Mouse (Mus musculus) megakaryocyte, adult 5-6 weeks (primary cell): ENCODE data around the gene Col7a1. TPM values are rescaled to one million over a fixed set of nuclear protein-coding genes. Genes with fewer than 3 reads are reported as not detected.

Experiments
- ATAC-seq: 2 replicates; pipeline ENCODE4 v1.8.0; 2016; ENCODE audit warnings: mild to moderate bottlenecking, inconsistent platforms; ENCODE audit not compliant: poor library complexity, severe bottlenecking
- total RNA-seq, 2 experiments: library from RNA; stranded (forward) in 1 of 2; stranded (reverse) in 1 of 2; fragments of 153-499, 151-499 nt in 1 of 2; fragments of 221-1000, 200-1000 nt in 1 of 2; gene quantifications; 2 replicates each; pipeline versions ENCODE4 v1.2.3 to v1.2.4; 2015 to 2017

The Col7a1 gene
- total RNA-seq, 2 experiments from 2014 or later = 0.20 to 1.1 TPM

DNA sequence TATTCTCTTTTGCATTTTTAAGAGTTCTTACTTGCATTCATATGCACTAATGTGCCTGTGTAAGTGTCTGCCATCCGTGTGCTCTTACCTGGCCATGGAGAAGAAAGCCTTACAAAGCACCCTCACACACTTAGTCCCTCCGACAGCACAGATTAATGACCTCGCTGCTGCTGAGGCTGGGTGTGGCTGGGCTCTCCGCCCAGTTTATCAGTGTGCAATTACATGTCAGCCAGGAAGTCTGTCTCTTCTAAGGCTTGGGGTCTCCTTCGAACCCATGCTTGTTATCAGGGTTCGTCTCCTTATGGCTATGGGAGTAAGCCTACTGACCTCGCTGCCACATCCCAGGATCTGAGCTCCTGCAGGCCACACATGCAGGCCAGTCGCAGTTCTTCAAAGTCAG lies 62.0 kb downstream of the Col7a1 start:
- ATAC-seq = no peak

DNA sequence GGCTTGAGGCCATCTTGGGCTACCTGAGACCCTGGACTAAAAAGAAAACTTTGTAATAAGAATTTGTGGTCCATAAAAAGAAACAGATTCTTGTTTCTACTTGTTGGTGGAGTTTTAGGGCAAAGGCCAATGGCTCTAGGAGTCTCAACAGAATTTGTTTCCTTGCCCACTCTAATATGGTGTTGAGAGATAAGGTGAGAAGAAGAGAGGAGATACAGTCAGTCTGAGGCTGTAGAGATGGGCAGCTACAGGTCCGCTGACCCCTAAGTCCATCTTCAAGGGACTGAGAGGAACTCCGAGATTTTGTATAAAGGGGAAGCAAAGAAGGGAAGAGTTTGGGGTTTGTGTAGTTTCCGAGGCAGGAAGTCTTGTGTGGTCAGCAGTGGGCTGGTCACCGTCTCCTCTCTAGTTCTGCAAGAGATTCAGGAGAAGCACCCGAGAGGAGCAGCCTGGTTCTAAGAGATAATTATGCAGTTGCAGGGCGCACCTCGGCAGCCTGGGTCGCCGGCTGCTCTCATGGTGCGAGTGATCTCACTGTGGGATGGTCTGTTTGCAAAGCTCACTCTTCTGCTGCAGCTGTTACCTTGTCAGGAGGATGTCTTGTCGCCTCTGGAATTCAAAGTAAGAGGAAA lies 63.7 kb downstream of the Col7a1 start:
- ATAC-seq = peak; percentile 79

DNA sequence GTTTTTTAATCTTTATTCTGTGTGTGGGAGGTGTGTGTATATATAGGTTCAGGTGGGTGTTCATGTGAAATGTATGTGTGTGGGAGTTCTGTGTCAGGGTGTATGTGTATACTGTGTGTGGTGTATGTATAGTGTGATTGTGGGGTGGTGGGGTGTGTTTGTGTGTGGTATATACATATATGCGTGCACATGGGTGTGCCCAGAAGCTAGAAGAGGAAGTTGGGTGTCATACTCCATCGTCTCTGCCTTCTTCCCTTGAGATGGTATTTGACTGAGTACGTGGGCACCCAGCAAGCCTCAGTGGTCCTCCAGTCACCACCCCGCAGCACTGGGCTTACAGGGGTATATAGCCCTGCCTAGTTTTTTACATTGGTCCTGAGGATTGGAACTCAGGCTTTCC lies 68.0 kb downstream of the Col7a1 start:
- peak; percentile 77 for ATAC-seq

DNA sequence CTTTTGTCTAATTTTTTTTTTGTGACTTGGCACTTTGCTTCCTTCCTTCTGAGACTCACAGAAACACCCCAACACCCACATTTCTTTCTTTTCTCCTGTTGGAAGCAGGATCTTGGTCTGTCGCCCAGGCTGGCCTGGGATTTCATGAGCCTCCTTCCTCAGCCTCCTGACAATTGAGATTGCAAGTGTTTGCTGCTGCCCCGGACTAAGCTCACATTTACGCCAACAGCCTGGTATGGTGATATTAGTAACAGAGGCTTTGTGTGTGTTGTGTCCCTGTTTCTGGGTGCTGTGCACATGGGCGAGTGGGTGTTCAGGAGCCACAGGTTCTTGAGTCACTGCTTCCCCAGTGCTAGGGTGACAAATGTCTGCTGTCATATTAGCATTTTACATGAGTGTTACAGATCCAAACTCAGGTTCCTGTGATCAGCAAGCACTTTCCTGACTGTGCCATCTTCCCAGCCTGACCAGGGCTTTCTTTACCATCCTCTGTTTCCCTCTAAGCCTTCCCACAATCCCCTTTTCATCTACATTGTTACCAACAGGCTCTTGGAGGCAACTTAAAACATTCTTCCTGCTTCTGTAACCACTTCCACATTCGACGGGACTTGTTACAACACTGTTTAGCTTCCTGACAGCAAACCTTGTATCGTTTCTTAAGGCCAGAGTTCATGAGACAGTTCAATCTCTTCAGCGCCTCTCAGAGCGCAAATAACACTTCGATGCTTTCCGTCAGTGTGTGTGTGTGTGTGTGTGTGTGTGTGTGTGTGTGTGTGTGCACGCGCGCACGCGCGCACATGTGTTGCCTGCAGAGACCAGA lies 69.7 kb downstream of the Col7a1 start:
- ATAC-seq = peak; percentile 84

DNA sequence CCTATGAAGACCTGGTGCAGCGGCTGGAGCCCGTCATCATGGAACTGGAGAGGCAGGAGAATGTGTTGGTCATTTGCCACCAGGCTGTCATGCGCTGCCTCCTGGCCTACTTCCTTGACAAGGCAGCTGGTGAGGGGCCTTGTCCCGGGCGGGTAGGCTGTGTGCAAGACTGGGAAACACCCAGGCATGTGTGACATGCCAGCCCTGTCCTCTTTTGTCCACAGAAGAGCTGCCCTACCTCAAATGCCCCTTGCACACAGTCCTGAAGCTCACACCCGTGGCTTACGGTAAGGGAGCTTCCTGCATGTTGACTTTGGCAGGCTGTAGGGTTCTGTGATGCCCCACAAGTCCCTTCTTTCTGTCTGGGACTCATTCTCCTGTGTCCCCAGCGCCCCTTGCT lies 74.1 kb downstream of the Col7a1 start:
- no peak for ATAC-seq

DNA sequence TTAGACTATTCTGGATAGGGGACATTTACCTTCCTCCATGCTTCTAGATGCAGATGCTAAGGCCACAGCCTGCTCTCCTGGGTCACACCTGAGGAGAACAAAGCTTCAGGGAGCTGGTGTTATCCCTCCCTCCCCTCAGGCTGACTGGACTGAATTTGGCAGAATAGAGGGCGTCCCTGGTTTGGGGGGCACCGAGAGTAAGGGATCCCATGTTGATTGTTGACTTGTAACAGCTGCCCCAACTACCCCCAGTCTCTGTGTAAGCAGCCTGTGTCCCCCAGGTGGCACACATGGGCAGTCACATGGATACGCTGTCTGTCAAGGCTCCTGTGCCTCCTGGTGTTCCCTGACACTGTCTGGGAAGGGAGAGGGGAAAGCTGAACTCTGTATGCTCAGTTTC lies 75.0 kb downstream of the Col7a1 start:
- no peak for ATAC-seq

DNA sequence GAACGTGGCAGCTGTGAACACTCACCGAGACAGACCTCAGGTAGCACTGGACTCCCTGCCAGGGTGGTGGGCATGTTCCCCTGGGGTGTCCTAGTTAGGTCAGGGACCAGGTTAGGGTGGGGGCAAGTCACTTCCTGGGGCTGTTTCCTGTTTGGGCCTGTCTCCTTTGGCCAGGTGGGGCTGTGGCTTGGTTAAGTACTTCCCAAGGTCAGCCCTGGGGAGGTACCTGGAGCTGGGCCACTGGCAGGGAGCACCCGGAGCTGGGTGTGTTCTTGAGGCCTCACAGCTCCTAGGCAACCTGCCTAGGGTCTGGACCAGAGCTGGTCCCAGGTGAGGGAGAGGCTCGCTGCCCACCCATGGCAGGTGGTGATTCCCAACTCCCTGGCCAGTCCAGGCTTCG lies 75.5 kb downstream of the Col7a1 start:
- ATAC-seq = no peak

DNA sequence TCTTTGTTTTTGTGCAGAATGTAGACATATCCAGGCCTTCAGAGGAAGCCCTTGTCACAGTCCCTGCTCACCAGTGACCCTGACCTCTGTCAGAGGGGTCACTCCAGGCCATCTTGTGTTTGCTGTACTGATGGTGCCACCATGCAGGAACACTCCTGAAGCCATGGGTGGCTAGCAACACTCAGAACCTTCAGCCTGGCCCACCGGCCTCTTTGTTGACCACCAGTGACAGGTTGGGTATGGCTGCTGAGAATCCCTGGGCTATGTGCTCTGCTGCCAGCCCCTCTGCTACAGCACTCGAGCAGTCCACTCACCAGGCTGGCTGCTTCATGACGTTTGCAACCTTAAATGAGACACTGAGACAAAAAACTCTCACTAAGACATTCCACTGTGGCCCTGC lies 76.9 kb downstream of the Col7a1 start:
- no peak for ATAC-seq

DNA sequence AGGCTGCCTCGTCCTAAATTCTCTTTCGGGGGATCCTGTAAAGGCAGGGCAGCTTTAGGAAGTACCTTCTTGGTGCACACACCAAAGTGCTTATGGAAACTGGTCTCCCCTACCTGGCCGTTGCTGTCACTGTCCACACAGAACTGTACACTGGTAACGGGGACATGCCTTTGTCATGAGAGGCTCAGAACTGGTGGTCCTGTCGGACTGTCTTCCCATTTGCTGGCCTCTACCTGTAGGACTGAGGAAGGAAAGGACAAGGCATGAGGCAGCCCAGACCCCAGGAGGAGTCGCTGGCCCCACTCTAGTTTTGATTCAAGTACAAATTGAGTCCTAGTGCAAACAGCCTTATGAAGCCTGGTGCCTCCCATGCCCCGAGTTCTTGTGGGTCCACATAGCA lies 77.6 kb downstream of the Col7a1 start:
- ATAC-seq = no peak

DNA sequence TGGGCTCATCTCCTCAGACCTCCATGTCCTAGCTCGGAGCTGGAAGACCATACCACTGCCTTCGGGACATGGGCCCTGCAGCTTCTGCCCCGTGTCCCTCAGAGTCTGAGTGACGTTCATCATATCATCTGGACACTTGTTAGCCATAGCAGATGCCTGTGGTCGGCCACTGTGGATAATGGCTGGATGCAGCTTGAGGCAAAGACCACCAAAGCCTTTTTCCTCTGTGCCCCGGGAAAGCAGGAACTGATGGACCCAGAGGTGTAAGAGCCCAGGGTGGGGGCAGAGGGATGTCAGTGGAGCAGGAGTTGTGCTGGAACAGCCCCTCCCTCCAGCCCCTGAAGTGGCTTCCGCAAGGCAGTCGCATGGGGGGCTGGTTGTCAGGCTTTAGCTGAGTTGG lies 78.3 kb downstream of the Col7a1 start:
- no peak for ATAC-seq

DNA sequence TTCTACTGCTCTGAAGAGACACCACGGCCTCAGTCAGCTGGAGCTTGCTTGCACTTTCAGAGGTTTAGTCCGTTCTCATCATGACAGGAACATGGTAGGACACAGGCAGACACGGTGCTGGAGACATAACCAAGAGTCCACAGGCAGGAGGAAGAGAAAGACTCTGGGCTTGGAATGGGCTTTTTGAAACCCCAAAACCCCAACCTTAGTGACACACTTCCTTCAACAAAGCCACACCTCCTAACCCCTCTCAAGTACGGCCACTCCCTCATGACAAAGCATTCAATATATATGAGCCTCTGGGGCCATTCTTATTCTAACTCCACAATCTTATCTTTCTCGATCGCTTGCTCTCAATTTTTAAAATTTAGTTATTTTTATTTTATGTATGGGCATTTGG lies 79.0 kb downstream of the Col7a1 start:
- peak; percentile 92 for ATAC-seq

Other genes starting within 250 kb of the Col7a1 start
- 10.6 and 15.8 TPM in 2 replicates for gene Ip6k2, start 169.8 kb upstream of the Col7a1 start, total RNA-seq (2015)
- gene Ip6k2, start 169.8 kb upstream of the Col7a1 start, total RNA-seq (2017) = 30.6 and 35.4 TPM in 2 replicates
- 13.9 and 19.3 TPM in 2 replicates for gene Nckipsd, start 145.2 kb upstream of the Col7a1 start, total RNA-seq (2015)
- 11.5 and 14.8 TPM in 2 replicates for gene Nckipsd, start 145.2 kb upstream of the Col7a1 start, total RNA-seq (2017)
- 3.9 and 5.7 TPM in 2 replicates for gene Celsr3, start 127.3 kb upstream of the Col7a1 start, total RNA-seq (2015)
- 2.4 and 3.3 TPM in 2 replicates for gene Celsr3, start 127.3 kb upstream of the Col7a1 start, total RNA-seq (2017)
- 10.0 and 14.2 TPM in 2 replicates for gene Slc26a6, start 100.3 kb upstream of the Col7a1 start, total RNA-seq (2015)
- gene Slc26a6, start 100.3 kb upstream of the Col7a1 start, total RNA-seq (2017) = 2.7 and 4.5 TPM in 2 replicates
- gene Tmem89, start 39.0 kb upstream of the Col7a1 start, total RNA-seq (2015) = 1.2 TPM in 1 of 2 replicates, not detected in the other
- 0.28 TPM in 1 of 2 replicates, not detected in the other for gene Tmem89, start 39.0 kb upstream of the Col7a1 start, total RNA-seq (2017)
- 81.6 and 86.0 TPM in 2 replicates for gene Uqcrc1, start 17.0 kb upstream of the Col7a1 start, total RNA-seq (2015)
- gene Uqcrc1, start 17.0 kb upstream of the Col7a1 start, total RNA-seq (2017) = 155 and 187 TPM in 2 replicates
- gene Ucn2, start 32.4 kb downstream of the Col7a1 start, total RNA-seq (2015) = not detected in 2 replicates
- not detected in 2 replicates for gene Ucn2, start 32.4 kb downstream of the Col7a1 start, total RNA-seq (2017)
- gene Pfkfb4, start 38.2 kb downstream of the Col7a1 start, total RNA-seq (2015) = 19.3 and 22.4 TPM in 2 replicates
- gene Pfkfb4, start 38.2 kb downstream of the Col7a1 start, total RNA-seq (2017) = 53.1 and 64.9 TPM in 2 replicates
- 119 and 176 TPM in 2 replicates for gene Shisa5, start 85.0 kb downstream of the Col7a1 start, total RNA-seq (2015)
- gene Shisa5, start 85.0 kb downstream of the Col7a1 start, total RNA-seq (2017) = 453 and 632 TPM in 2 replicates
- 119 and 124 TPM in 2 replicates for gene Trex1, start 106.1 kb downstream of the Col7a1 start, total RNA-seq (2015)
- gene Trex1, start 106.1 kb downstream of the Col7a1 start, total RNA-seq (2017) = 68.7 and 87.5 TPM in 2 replicates
- gene Atrip, start 120.5 kb downstream of the Col7a1 start, total RNA-seq (2015) = 7.2 and 9.5 TPM in 2 replicates
- gene Atrip, start 120.5 kb downstream of the Col7a1 start, total RNA-seq (2017) = 9.7 and 10.2 TPM in 2 replicates
- 4.7 and 6.0 TPM in 2 replicates for gene Ccdc51, start 128.9 kb downstream of the Col7a1 start, total RNA-seq (2015)
- 6.7 and 11.0 TPM in 2 replicates for gene Ccdc51, start 128.9 kb downstream of the Col7a1 start, total RNA-seq (2017)
- 367 and 406 TPM in 2 replicates for gene Tma7, start 129.0 kb downstream of the Col7a1 start, total RNA-seq (2015)
- gene Tma7, start 129.0 kb downstream of the Col7a1 start, total RNA-seq (2017) = 109 and 136 TPM in 2 replicates
- gene Plxnb1, start 141.8 kb downstream of the Col7a1 start, total RNA-seq (2015) = 0.11 TPM in 1 of 2 replicates, not detected in the other
- gene Plxnb1, start 141.8 kb downstream of the Col7a1 start, total RNA-seq (2017) = 0.04 TPM in 1 of 2 replicates, not detected in the other
- gene Fbxw21, start 208.5 kb downstream of the Col7a1 start, total RNA-seq (2015) = not detected in 2 replicates
- not detected in 2 replicates for gene Fbxw21, start 208.5 kb downstream of the Col7a1 start, total RNA-seq (2017)
- not detected in 2 replicates for gene Fbxw13, start 242.4 kb downstream of the Col7a1 start, total RNA-seq (2015)
- gene Fbxw13, start 242.4 kb downstream of the Col7a1 start, total RNA-seq (2017) = not detected in 2 replicates